Mouse (Mus musculus): ENCODE data around the gene Cd19. TPM values are rescaled to one million over a fixed set of nuclear protein-coding genes. Genes with fewer than 3 reads are reported as not detected.

The Cd19 gene
- total and polyA plus RNA-seq, 3 experiments: not detected

DNA sequence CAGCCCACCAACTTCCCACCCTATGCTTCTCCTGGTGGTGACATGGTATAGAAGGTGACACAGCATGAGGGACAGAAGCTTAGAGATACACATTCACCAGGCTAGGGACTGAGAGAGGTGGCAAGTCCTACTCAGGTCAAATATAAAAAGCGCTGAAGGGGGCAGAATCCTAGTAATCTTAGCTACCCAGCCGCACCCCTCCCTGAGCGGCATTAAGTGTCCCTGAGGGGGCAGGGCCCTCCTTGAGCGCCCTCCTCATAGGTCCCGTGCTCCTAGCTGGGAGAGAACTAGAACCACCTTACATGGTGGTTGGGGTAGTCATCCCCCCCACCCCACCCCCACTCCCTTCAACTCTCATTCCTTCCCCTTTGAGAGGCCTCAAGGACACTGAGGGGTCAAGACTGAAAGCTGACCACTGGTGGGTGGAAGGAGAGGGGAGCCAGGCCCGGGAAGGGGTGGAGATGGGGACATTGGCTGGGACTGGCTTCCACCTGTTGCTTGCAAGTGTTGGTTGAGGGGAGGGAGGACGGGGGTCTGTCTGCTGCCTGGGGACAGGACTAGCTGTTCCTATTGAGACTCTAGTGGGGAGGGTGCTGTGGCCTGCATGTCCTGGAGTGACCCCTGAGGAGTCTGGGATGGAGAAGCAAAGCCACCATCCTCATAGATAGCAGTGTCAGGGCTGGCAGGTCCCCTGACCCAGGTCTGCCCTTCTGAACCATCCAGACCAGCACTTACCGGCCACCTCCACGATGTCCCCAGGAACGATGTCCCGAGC lies 44.3 kb upstream of the Cd19 start:
- no peaks in the 10 kb centered on the region for H3K9me3 ChIP-seq (replicated peaks)
- no peak overlapping the region for H3K4me3 ChIP-seq (ENCODE audit: low read depth, low read length)
- DNase-seq (ENCODE audit: low spot score) (no peak), ATAC-seq (ENCODE audit: extremely low read depth, insufficient number of reproducible peaks, low FRiP score, poor library complexity, severe bottlenecking) (no peak)
- TF ChIP-seq TAL1 (conservative IDR thresholded peaks at IDR 0.05; ENCODE audit: low read depth, low read length) (no peak), GATA2 (IDR thresholded peaks at IDR 0.05; ENCODE audit: borderline replicate concordance, low read depth, low read length) (no peak), POLR2AphosphoS5 (IDR thresholded peaks at IDR 0.05; ENCODE audit: insufficient replicate concordance, low read depth, low read length) (no peak), CTCF (IDR thresholded peaks at IDR 0.05; ENCODE audit: low read depth, low read length) (no peak), GATA1 (IDR thresholded peaks at IDR 0.05; ENCODE audit: borderline replicate concordance, low read length) (no peak)
- peaks cover 62% of the 10 kb centered on the region for H3K27me3 ChIP-seq (ENCODE audit: insufficient read depth, low read length)
- no peaks in the 10 kb centered on the region for H3K36me3 ChIP-seq (replicated peaks)
- peaks cover 9% of the 10 kb centered on the region for H3K4me1 ChIP-seq (ENCODE audit: insufficient read depth, low read depth, low read length)

- no peaks in the 10 kb centered on the region for H3K36me3 ChIP-seq (replicated peaks)
- no peaks in the 10 kb centered on the region for H3K9me3 ChIP-seq (replicated peaks)
- ATAC-seq (ENCODE audit: extremely low read depth, insufficient number of reproducible peaks, low FRiP score, poor library complexity, severe bottlenecking): no peak
- no peak for TF ChIP-seq GATA2 (IDR thresholded peaks at IDR 0.05; ENCODE audit: borderline replicate concordance, low read depth, low read length)
- TF ChIP-seq CTCF (IDR thresholded peaks at IDR 0.05; ENCODE audit: low read depth, low read length): no peak
- TF ChIP-seq GATA1 (IDR thresholded peaks at IDR 0.05; ENCODE audit: borderline replicate concordance, low read length): no peak
- TF ChIP-seq TAL1 (conservative IDR thresholded peaks at IDR 0.05; ENCODE audit: low read depth, low read length): no peak
- no peak for TF ChIP-seq POLR2AphosphoS5 (IDR thresholded peaks at IDR 0.05; ENCODE audit: insufficient replicate concordance, low read depth, low read length)
- no peak for DNase-seq (ENCODE audit: low spot score)
- H3K27me3 ChIP-seq (ENCODE audit: insufficient read depth, low read length): peaks cover 67% of the 10 kb centered on the region
- no peak overlapping the region for H3K4me3 ChIP-seq (ENCODE audit: low read depth, low read length)
- H3K4me1 ChIP-seq (ENCODE audit: insufficient read depth, low read depth, low read length): peaks cover under 1% of the 10 kb centered on the region; the same call in 1 of the 2 replicates
Observed at GRCm38 (mm10) chr7:126458225-126458624, 43.5 kb upstream of the Cd19 start.

DNA sequence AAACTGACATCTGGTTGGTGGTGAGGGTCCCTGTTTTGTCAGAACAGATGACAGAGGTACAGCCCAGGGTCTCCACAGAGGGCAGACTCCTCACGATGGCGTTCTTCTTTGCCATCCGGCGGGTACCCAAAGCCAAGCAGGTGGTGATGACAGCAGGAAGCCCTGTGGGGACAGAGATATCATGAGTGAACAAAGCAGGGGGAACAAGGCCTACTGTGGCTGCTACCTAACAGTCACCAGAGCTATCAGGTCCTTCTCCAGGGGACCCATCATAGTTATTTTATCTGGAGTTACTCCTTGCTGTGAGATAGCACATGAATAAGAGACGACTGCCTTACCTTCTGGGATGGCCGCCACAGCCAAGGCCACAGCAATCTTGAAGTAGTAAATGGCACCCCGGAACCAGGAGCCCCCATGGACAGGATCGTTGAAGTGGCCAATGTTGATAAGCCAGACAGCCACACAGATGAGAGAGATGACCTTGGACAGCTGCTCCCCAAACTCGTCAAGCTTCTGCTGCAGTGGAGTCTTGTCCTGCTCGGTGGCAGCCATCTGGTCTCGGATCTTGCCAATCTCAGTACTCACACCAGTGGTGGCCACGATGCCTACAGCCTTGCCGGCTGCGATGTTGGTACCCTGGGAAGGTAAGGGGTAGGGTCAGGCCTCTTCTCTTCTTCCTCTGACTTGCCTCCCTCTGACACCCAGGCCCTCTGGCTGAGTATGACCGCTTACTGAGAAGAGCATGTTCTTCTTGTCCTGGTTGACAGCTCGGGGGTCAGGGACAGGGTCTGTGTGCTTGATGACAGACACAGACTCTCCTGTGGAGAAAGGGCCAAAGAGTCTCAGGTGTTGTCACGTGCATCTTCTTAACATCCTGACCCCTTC lies 41.9 kb upstream of the Cd19 start:
- no peaks in the 10 kb centered on the region for H3K36me3 ChIP-seq (replicated peaks)
- no peak for TF ChIP-seq CTCF (IDR thresholded peaks at IDR 0.05; ENCODE audit: low read depth, low read length)
- no peak for TF ChIP-seq TAL1 (conservative IDR thresholded peaks at IDR 0.05; ENCODE audit: low read depth, low read length)
- no peak for TF ChIP-seq GATA2 (IDR thresholded peaks at IDR 0.05; ENCODE audit: borderline replicate concordance, low read depth, low read length)
- TF ChIP-seq GATA1 (IDR thresholded peaks at IDR 0.05; ENCODE audit: borderline replicate concordance, low read length): no peak
- TF ChIP-seq POLR2AphosphoS5 (IDR thresholded peaks at IDR 0.05; ENCODE audit: insufficient replicate concordance, low read depth, low read length): no peak
- no peak overlapping the region for H3K4me3 ChIP-seq (ENCODE audit: low read depth, low read length)
- DNase-seq (ENCODE audit: low spot score) (no peak), ATAC-seq (ENCODE audit: extremely low read depth, insufficient number of reproducible peaks, low FRiP score, poor library complexity, severe bottlenecking) (no peak)
- peaks cover 79% of the 10 kb centered on the region for H3K27me3 ChIP-seq (ENCODE audit: insufficient read depth, low read length)
- H3K9me3 ChIP-seq (replicated peaks): no peaks in the 10 kb centered on the region
- H3K4me1 ChIP-seq (ENCODE audit: insufficient read depth, low read depth, low read length): no peaks in the 10 kb centered on the region; the same call in 1 of the 2 replicates

DNA sequence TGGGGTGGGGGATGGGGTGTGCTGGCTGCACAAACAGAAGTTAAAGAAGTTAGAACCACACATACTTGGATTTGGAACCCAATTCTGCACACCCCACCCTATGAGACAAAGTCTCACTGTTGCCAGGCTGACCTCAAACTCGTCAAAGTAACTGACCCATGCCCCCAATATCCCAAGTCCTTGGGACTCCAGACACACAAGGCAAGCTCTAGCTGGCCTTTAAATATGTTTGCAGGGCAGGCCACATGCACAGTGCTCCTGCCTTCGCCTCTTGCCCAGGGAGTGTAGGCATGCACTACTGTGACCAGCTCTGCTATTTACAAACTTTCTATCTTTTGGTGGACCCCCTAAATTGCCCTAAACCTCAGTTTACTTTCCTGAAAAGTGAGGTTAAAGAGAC lies 40.6 kb upstream of the Cd19 start:
- TF ChIP-seq GATA2 (IDR thresholded peaks at IDR 0.05; ENCODE audit: borderline replicate concordance, low read depth, low read length): no peak
- no peak for TF ChIP-seq TAL1 (conservative IDR thresholded peaks at IDR 0.05; ENCODE audit: low read depth, low read length)
- TF ChIP-seq GATA1 (IDR thresholded peaks at IDR 0.05; ENCODE audit: borderline replicate concordance, low read length): no peak
- TF ChIP-seq CTCF (IDR thresholded peaks at IDR 0.05; ENCODE audit: low read depth, low read length): no peak
- TF ChIP-seq POLR2AphosphoS5 (IDR thresholded peaks at IDR 0.05; ENCODE audit: insufficient replicate concordance, low read depth, low read length): no peak
- ATAC-seq (ENCODE audit: extremely low read depth, insufficient number of reproducible peaks, low FRiP score, poor library complexity, severe bottlenecking): no peak

GRCm38 (mm10) chr7:126453861-126454260 lies 39.2 kb upstream of the Cd19 start:
- DNase-seq (ENCODE audit: low spot score) (no peak), ATAC-seq (ENCODE audit: extremely low read depth, insufficient number of reproducible peaks, low FRiP score, poor library complexity, severe bottlenecking) (no peak)
- TF ChIP-seq GATA1 (IDR thresholded peaks at IDR 0.05; ENCODE audit: borderline replicate concordance, low read length) (no peak), TAL1 (conservative IDR thresholded peaks at IDR 0.05; ENCODE audit: low read depth, low read length) (no peak), POLR2AphosphoS5 (IDR thresholded peaks at IDR 0.05; ENCODE audit: insufficient replicate concordance, low read depth, low read length) (no peak), GATA2 (IDR thresholded peaks at IDR 0.05; ENCODE audit: borderline replicate concordance, low read depth, low read length) (no peak), CTCF (IDR thresholded peaks at IDR 0.05; ENCODE audit: low read depth, low read length) (no peak)
- Histone ChIP-seq H3K9me3 (replicated peaks) (no peaks in the 10 kb centered on the region), H3K4me1 (ENCODE audit: insufficient read depth, low read depth, low read length) (no peaks in the 10 kb centered on the region; the same call in 1 of the 2 replicates), H3K27me3 (ENCODE audit: insufficient read depth, low read length) (peaks cover 56% of the 10 kb centered on the region), H3K4me3 (ENCODE audit: low read depth, low read length) (no peak overlapping the region), H3K36me3 (replicated peaks) (no peaks in the 10 kb centered on the region)

More for the DNA sequence above, 40.6 kb upstream of the Cd19 start:
- Histone ChIP-seq H3K27me3 (ENCODE audit: insufficient read depth, low read length) (peaks cover 66% of the 10 kb centered on the region), H3K4me3 (ENCODE audit: low read depth, low read length) (no peak overlapping the region), H3K4me1 (ENCODE audit: insufficient read depth, low read depth, low read length) (no peaks in the 10 kb centered on the region; the same call in 1 of the 2 replicates), H3K36me3 (replicated peaks) (no peaks in the 10 kb centered on the region), H3K9me3 (replicated peaks) (no peaks in the 10 kb centered on the region)
- DNase-seq (ENCODE audit: low spot score): no peak

- TF ChIP-seq TAL1 (conservative IDR thresholded peaks at IDR 0.05; ENCODE audit: low read depth, low read length) (no peak), GATA2 (IDR thresholded peaks at IDR 0.05; ENCODE audit: borderline replicate concordance, low read depth, low read length) (no peak), POLR2AphosphoS5 (IDR thresholded peaks at IDR 0.05; ENCODE audit: insufficient replicate concordance, low read depth, low read length) (no peak), CTCF (IDR thresholded peaks at IDR 0.05; ENCODE audit: low read depth, low read length) (no peak), GATA1 (IDR thresholded peaks at IDR 0.05; ENCODE audit: borderline replicate concordance, low read length) (no peak)
- ATAC-seq (ENCODE audit: extremely low read depth, insufficient number of reproducible peaks, low FRiP score, poor library complexity, severe bottlenecking): no peak
- no peak overlapping the region for H3K4me3 ChIP-seq (ENCODE audit: low read depth, low read length)
- DNase-seq (ENCODE audit: low spot score): no peak
- no peaks in the 10 kb centered on the region for H3K4me1 ChIP-seq (ENCODE audit: insufficient read depth, low read depth, low read length)
- peaks cover 9% of the 10 kb centered on the region for H3K36me3 ChIP-seq (replicated peaks)
- no peaks in the 10 kb centered on the region for H3K9me3 ChIP-seq (replicated peaks)
- peaks cover 40% of the 10 kb centered on the region for H3K27me3 ChIP-seq (ENCODE audit: insufficient read depth, low read length)
Observed at GRCm38 (mm10) chr7:126452244-126452643, 37.6 kb upstream of the Cd19 start.
